Mouse (Mus musculus) adrenal gland (tissue): ENCODE measurements around the gene Cyth1.

Experiments used
- intact Hi-C: fragments of 180-260 bp; cut with DNase I; formaldehyde crosslinking; loops from one replicate; pipeline ENCODE4 v1.15.1; 2025

Cyth1 gene

DNA sequence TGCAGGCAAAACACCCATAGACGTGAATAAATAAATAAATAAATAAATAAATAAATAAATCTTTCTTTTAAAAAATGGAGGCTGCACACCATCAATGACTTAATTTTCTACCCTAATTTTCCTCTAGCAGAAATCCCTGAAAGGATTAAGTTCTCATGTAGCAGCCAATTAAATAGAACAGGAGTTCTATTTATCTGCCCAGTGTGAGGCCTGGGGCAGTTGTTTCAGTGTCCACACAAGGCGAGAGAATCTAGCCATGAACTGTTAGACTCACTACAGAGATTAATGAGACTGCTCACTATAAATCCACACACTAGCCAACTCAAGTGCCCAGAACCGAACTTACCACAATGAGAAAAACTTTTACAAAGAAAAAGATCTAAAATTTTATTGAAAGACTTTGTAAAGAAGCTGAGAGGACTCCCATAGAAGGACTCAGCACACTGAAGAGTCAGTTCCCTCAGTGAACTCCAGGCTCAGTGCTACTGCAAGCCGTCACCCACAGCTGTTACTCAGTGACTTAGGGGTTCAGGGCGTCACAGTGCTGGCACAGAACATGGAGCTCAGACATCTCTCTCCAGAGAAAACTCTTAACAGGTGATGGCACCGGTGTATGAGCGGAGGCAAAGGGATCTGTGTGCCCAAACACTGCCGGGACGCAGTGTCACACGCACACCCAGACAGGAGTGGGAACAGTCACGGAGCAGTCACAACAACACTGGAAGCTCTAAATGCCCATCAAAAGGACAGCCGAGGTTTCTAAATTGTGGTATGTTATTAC, 23.1 kb downstream of the Cyth1 start:
- intact Hi-C loops = loop anchor here (10.0 kb wide), 1 partner anchor 50 kb away; no protein-coding TSS in a partner anchor

- intact Hi-C loops = loop anchor here (10.0 kb wide), 1 partner anchor 49 kb away; no protein-coding TSS in a partner anchor
Measured at GRCm38 (mm10) chr11:118223416-118224067, 24.9 kb downstream of the Cyth1 start.

GRCm38 (mm10) chr11:118222917-118223316, 25.5 kb downstream of the Cyth1 start:
- intact Hi-C loops = loop anchor here (10.0 kb wide), 1 partner anchor 48 kb away; no protein-coding TSS in a partner anchor

- intact Hi-C loops = loop anchor here (10.0 kb wide), 1 partner anchor 48 kb away; no protein-coding TSS in a partner anchor
Measured at GRCm38 (mm10) chr11:118222351-118222885, 26.0 kb downstream of the Cyth1 start.

- intact Hi-C loops = loop anchor here (1.0 to 10.0 kb wide), 2 partner anchors 46 to 117 kb away; no protein-coding TSS in a partner anchor
Measured at GRCm38 (mm10) chr11:118220561-118221262, 27.7 kb downstream of the Cyth1 start.

DNA sequence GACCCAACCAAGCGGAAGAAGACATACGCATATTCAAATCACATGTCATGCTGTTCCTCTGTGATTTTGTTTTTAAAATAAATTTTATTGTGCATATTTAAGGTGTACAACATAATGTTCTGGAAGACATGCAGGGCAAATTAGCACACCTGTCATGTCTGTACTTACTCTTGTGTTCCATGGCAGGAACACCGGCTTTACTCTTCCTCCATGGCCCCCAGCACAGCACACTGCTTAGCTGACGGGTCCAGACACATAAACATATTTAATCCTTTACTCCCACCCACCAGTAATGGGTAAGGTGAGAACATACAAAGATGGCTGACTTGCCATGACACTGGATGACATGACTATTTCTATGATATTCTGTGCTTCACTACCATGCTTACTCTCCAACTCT, 29.3 kb downstream of the Cyth1 start:
- intact Hi-C loops = loop anchor here (10.0 kb wide), 1 partner anchor 344 kb away; the partner anchor contains the start of gene Tha1

DNA sequence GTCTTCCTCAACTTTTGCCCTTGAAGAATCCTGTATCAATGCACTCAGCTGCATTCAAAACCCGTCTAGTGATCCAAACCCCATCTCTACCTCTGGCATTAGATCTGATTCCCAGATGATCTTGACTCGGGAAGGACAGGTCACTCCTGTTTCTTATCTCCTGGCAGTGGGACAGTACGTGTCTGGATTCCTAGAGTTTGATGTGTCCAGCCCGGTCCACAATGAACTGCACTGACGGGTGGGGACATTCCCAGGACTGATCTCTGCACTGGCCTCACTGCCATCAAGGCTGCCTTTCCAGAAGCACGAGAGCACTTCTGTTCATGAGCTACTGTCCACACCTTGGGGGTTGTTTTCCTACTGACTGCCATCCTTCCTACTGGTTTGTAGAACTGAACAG, 31.9 kb downstream of the Cyth1 start:
- intact Hi-C loops = loop anchor here (10.0 kb wide), 1 partner anchor 342 kb away; the partner anchor contains the start of gene Tha1

DNA sequence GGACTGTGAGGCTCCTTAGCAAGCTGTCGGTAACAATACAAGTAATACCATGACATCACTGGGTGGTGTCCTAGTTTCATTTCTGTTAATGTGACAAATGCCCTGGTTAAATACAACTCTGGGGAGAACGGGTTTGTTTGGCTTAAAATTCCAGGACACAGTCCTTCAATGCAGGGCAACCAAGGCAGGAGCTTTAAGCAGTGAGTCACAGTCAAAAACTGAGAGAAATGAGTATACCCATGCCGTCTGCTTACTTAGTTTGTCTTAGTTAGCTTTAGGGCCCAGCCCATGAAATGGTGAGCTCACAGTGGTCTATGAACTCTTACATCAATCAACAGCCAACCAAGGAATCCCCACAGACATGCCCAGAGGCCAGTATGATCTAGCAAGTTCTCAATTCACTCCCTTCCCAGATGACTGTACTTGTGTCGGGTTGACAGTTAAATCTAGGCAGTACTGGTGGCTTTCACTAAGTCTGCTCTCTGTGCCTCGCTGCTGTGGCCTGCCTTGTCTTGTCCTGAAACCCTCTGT, 32.4 kb downstream of the Cyth1 start:
- intact Hi-C loops = loop anchor here (10.0 kb wide), 1 partner anchor 341 kb away; the partner anchor contains the start of gene Tha1

DNA sequence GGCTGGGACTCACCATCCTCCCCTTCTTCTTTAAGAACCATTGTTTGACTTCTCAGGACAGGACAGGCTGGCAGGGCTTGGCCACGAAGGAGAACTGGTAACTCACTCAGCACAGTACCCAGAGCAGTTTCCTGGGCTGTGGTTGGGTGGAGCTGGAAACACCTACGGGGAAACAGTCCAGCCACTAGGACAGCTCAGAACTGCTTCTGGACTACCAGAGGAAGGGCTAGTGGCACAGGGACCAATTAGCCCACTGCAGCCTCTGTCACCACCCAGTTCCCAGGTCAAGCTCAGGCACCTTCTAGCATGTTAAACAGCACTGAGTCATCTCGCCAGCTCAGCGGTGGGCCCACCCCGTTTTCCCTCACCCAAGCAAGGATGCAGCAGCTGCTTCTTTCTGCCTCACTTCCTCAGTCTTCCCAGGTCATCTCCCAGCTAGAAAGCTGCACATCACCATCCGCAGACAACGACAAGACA, 35.7 kb downstream of the Cyth1 start:
- intact Hi-C loops = loop anchor here (10.0 kb wide), 1 partner anchor 338 kb away; the partner anchor contains the start of gene Tha1

- intact Hi-C loops = loop anchor here (10.0 kb wide), 1 partner anchor 337 kb away; the partner anchor contains the start of gene Tha1
Measured at GRCm38 (mm10) chr11:118211749-118212635, 36.4 kb downstream of the Cyth1 start.

GRCm38 (mm10) chr11:118210962-118211361, 37.4 kb downstream of the Cyth1 start:
- intact Hi-C loops = loop anchor here (10.0 kb wide), 1 partner anchor 336 kb away; the partner anchor contains the start of gene Tha1

DNA sequence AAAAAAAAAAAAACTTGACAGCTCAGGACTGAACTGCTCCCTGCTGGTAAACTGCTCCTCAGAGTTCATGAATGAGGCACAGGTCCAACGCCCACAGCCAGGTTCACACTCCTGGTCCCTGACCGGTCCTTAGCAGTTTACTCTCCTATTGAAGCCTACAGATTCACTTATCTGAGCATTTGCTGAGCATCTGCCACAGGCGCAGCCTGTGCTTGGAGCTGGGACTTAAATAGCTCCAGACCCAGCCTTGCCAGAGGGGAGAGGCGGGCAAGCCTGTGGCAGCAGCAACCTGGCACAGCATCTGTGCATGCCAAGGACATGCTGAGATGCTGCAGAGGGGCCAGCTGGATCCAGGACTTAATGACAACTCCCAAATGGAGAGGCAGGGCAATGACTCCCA, 38.3 kb downstream of the Cyth1 start:
- intact Hi-C loops = loop anchor here (10.0 kb wide), 1 partner anchor 335 kb away; the partner anchor contains the start of gene Tha1

DNA sequence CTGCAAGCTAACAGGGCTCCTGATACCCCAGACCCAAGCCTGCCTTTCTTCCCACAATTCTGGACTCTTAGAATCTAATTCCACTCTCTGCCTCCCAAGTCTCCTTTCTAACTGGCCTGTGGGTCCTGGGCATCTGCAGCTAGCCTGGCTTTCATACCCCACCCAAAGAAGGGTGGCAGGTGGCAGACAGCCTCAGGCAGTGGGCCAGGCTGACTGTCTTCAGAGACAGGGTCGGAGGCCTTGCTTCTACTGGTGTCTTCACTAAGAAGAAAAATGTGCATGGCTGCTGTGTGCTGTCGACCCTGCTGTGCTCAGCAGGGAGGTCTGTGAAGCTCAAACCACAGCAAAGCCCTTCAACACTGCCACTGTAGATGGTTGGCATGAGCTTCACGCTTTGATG, 39.0 kb downstream of the Cyth1 start:
- intact Hi-C loops = no loop called here

GRCm38 (mm10) chr11:118208672-118209272, 39.6 kb downstream of the Cyth1 start:
- intact Hi-C loops = no loop called here

DNA sequence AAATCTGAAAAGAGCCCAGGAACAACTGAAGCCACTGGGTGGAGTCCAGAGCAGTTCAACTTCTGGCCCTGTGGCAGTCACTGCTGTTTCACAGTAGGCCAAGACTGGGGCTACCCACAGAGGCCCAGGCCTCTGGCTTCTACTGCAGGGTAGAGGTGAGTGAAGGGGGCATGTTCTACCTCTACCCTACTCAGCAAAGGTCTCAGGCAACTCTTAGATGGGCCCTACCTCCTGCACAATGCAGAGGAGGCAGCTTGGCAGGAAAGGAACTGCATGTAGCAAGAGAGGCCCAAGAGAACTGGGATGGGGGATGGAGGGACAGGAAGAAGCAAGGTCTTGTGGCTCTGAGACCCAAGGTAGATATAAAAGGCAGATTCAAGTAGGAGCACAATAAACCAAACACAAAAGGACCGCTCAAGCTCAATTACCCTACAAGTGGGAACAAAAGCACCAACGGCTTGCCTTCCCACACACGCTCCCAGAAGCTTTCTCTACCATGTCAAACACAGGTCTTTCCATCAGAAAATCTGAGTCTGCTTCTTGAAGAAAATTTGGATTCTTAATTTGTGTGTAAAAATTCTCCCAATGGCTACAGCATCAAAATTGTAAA, 40.9 kb downstream of the Cyth1 start:
- intact Hi-C loops = no loop called here

DNA sequence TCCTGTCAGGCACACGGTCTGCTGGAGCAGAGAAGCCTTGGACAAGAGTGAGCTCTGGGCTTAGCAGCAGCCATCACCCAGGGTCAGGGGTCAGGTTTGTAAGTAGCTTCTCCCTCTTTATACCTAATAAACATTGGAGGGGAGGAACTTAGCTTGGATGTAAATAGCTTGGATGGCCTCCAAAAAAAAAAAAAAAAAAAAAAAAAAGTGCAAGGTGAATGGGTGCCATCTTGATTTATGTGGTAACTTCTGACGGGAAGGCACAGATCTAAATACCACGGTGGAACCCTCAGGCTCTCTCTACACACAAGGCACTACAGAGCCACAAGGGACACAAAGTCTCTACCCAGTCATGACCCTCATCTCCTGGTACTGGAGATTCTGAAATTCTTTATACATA, 42.1 kb downstream of the Cyth1 start:
- intact Hi-C loops = no loop called here

DNA sequence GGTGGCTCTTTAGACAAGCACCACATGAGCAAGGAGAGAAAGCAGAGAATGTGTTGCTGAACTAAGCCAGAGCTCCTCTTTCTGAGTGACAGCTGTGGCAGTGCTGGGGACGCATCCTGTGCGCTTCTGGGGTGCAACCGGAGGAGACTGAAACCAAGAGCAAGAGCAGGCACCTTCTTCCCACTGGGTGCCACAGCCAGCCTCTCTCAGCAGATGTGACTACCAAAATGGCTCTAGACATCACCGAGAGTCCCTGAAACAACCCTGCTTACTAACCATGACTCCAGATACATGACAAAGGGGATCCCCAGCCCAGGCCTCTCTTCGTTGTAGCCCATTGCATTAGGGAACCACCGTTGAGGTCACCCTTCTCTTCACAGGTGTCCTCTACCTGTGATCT, 44.9 kb downstream of the Cyth1 start:
- intact Hi-C loops = no loop called here

DNA sequence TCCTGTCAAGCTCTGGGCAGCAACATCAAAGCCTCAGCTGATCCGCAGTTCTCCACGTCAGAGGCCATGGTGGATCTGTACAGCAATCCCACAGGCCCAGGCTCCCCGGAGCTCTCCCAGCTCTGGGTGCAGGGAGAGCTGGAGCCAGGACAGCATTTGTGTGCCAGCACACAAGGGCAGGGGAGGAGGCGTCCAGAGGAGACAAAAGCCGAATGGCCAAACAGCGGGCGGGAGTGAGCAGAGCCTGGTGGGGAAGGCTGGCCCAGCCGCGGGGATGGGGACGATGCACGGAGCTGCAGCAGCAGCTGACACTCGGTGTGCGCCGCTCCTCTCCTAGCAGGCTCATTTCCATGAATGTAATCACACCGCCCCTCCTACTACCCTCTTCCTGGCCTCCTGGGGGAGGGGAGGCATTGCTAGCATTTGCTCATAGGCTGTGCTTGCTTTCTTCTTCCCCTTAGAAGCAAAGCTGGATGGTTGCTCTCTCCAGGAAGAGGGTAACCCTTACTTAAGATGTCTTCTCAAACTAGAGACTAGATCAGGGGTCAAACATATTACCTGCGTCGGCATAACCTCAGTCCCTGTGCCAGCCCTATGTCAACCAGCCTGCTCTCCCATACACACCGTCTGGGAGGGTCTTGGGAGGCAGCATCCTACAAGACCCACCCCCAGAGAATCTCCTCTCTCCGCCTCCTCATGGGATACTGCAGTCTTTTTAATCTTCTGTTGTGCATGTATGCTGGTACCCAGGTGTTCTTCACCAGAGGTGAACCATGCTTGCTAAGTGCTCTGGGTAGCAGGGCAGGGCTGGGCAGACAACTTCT, 45.8 kb downstream of the Cyth1 start:
- intact Hi-C loops = no loop called here
